Mouse (Mus musculus): ENCODE results near the gene Psmd14.

Psmd14 gene

GRCm38 (mm10) chr2:61813106-61813505 lies 101.6 kb downstream of the Psmd14 start:
- no peak for DNase-seq (ENCODE audit: low spot score)

DNA sequence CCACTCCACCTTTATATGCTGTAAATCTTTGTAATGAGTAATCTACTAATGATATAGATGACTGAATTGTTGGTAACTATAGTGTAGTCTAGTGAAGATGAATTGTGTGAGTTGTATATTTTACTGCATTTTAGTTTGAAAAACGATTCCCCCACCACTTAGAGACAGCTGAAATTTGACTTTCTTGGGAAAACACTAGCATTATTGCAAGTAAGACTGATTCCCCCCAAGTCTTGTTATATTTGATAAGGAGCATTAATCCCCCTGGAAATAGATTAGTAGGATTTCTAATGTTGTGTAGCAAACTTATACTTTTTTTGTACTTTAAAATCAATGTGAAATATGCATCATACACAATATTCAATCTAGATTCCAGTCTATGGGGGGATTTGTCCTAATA lies 102.0 kb downstream of the Psmd14 start:
- DNase-seq (ENCODE audit: low spot score): no peak

- DNase-seq (ENCODE audit: low spot score): peak; percentile 43
Measured at GRCm38 (mm10) chr2:61814548-61815473, 103.3 kb downstream of the Psmd14 start.

DNA sequence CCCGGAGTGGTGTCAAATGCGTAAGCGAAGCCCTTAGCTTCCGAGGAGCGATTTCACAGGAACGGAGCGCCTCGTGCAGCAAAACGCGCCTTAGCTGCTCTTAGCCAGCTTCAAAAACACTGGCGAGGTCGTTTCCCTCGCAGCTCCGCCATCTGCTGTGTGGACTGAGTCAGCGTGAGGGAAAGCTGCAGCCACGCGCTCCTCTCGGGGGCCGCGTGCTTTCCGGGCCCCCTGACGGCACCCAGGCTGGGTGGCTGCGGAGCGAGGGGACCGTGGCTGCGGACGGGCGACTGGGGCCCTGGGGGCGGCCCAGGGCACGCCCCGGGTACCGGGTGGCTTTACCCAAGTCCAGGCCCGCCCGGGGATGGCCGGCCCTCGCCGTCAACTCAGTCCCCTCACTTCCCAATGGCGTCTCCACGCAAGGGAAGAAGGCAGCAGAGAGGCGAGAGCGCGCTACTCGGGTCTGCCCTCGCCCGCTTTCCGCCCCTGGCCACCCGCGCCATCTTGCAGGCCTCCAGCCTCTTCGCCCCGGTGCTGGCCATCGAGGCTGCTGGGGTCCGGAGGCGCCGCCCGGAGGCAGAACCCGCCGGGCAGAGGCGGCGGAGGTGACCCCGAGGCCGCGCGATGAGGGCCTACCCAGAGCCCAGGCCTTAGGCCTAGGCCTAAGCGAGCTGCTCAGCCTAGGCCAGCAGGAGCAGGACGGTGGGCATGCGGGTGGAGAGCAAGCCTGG lies 104.3 kb downstream of the Psmd14 start:
- DNase-seq (ENCODE audit: low spot score): peak; percentile 45

DNA sequence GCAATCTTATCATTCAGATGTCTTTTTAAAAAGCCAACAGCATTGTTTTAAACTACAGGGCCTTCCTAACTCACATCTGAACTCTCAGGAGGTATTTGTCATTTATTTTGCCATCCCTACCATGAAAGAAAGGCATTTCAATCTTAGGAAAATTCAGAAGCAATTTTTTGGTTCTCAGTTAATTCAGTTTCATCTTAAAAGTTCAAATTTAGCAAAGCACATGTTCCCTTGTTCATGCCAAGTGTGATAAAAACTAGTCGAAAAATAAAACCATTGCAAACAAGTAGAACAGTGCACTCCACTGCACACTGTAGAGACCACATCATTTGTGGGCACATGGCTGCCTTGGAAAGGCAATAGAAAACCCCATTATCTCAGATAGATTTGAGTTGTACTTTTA lies 106.7 kb downstream of the Psmd14 start:
- no peak for DNase-seq (ENCODE audit: low spot score)

DNA sequence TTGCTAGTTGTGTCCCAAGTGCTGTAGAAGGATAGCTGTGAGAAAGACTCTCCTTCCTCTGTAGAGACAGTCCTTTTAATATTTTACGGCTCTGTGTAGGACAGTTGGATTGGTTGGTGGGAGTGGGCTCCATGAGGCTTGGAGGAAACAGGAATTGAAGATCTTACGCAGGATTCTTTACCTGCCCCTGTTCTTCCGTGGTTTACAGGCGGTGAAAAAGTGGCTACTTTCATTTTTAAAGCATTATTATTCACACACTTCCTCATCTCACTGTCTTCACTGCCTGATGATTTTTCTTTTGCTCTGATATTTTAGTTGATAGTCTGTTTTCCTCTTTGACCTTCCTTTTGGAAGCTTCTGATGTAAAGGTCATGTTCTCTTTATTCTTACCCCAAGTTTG lies 108.7 kb downstream of the Psmd14 start:
- DNase-seq (ENCODE audit: low spot score): no peak

GRCm38 (mm10) chr2:61823426-61824140 lies 112.1 kb downstream of the Psmd14 start:
- DNase-seq (ENCODE audit: low spot score): no peak

DNA sequence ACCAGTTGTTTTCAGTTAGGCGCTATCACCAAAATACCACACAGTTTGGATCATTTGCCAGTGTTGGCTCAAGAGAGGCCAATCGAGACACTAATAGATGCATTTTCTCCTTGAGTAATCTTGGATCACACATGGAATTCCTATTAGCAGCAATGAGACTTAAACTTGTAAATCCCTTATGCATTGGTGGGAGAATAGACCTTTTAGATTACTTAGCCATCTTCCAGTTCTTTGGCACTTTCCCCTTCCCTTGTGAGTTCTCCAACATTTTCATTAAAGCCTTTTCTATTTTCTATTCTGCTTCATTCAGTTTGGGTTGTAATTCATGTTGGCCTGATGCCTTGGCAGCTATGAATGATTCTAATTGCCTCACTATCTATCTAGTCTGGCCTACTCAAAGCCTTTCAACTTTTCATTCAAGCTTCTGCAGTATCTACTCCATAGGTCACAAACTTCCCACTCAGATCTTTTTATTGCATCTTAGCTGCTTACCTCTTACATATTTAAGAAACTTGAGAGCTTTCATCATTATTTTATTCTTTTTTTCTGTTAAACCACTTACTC lies 125.8 kb downstream of the Psmd14 start:
- no peak for DNase-seq (ENCODE audit: low spot score)

Data from layer of hippocampus, adult 11-12 months (tissue).